Mouse (Mus musculus) large intestine, adult 2 months (tissue): ENCODE measurements around the gene Gzmm. TPM values are rescaled to one million over a fixed set of nuclear protein-coding genes. Genes with fewer than 3 reads are reported as not detected.

Experiments
- DNase-seq: peaks from one replicate; pipeline ENCODE4 v3.0.0-alpha.2; 2012; ENCODE audit warnings: low read depth, low spot score
- WGBS: fragments of 180-500 bp; shearing (Covaris S2); methylation state at CpG from one replicate; pipeline ENCODE4 v1.1.7; 2018; 5-methylcytosine and 5-hydroxymethylcytosine counted together
- polyA plus RNA-seq: library from polyadenylated mRNA; depleted of rRNA; stranded (reverse); fragments of >200 nt; gene quantifications from 2 replicates; pipeline ENCODE4 v1.2.3, GENCODE M21; 2012; rRNA removed

Gzmm gene
- 0.73 and 0.88 TPM in 2 replicates for polyA plus RNA-seq

GRCm38 (mm10) chr10:79688720-79689119 lies at the start of gene Gzmm:
Gene Gzmm (plus strand): TSS chr10:79689020.
- 71% methylated on average over 4 of the region's 4 CpGs for WGBS
- no peak for DNase-seq

- DNase-seq = no peak
- WGBS = 63% methylated on average over 8 of the region's 8 CpGs
Measured at GRCm38 (mm10) chr10:79645711-79646110, 43.1 kb upstream of the Gzmm start, which contains the start of gene Odf3l2. Gene Odf3l2 (minus strand): TSS chr10:79645738.

- peak; percentile 39 for DNase-seq
- WGBS = 24% methylated on average over 7 of the region's 7 CpGs
Measured at GRCm38 (mm10) chr10:79649070-79649751, 39.6 kb upstream of the Gzmm start.

- no peak for DNase-seq
- 65% methylated on average over 7 of the region's 7 CpGs for WGBS
Measured at GRCm38 (mm10) chr10:79652789-79653188, 36.0 kb upstream of the Gzmm start.

GRCm38 (mm10) chr10:79654946-79655395 lies 33.8 kb upstream of the Gzmm start:
- 34% methylated on average over 1 of the region's 1 CpGs for WGBS
- no peak for DNase-seq

- 19% methylated on average over 4 of the region's 4 CpGs for WGBS
- DNase-seq = no peak
Measured at GRCm38 (mm10) chr10:79658829-79659228, 30.0 kb upstream of the Gzmm start.

- WGBS = 77% methylated on average over 2 of the region's 2 CpGs
- no peak for DNase-seq
Measured at GRCm38 (mm10) chr10:79660298-79660697, 28.5 kb upstream of the Gzmm start.

- no peak for DNase-seq
- 43% methylated on average over 3 of the region's 3 CpGs for WGBS
Measured at GRCm38 (mm10) chr10:79661861-79662260, 27.0 kb upstream of the Gzmm start.

- no peak for DNase-seq
- WGBS = 17% methylated on average over 13 of the region's 13 CpGs
Measured at GRCm38 (mm10) chr10:79664131-79664665, 24.6 kb upstream of the Gzmm start, which contains the start of gene Madcam1. Gene Madcam1 (plus strand): TSS chr10:79664559.

- 78% methylated on average over 8 of the region's 8 CpGs for WGBS
- DNase-seq = no peak
Measured at GRCm38 (mm10) chr10:79665051-79665450, 23.8 kb upstream of the Gzmm start.

GRCm38 (mm10) chr10:79666493-79666892 lies 22.3 kb upstream of the Gzmm start:
- 66% methylated on average over 9 of the region's 9 CpGs for WGBS
- no peak for DNase-seq

GRCm38 (mm10) chr10:79668076-79668475 lies 20.7 kb upstream of the Gzmm start:
- DNase-seq = no peak
- 81% methylated on average over 5 of the region's 5 CpGs for WGBS

- DNase-seq = peak; percentile 73
- WGBS = under 1% methylated on average over 45 of the region's 45 CpGs
Measured at GRCm38 (mm10) chr10:79668771-79669575, 19.8 kb upstream of the Gzmm start, which contains the start of gene Tpgs1. Gene Tpgs1 (plus strand): TSS chr10:79669369.

GRCm38 (mm10) chr10:79669576-79670057 lies 19.2 kb upstream of the Gzmm start:
- no peak for DNase-seq

GRCm38 (mm10) chr10:79670071-79670888 lies 18.5 kb upstream of the Gzmm start:
- WGBS = 33% methylated on average over 15 of the region's 15 CpGs
- no peak for DNase-seq

More at GRCm38 (mm10) chr10:79669576-79670057, 19.2 kb upstream of the Gzmm start:
- under 1% methylated on average over 47 of the region's 47 CpGs for WGBS

- 70% methylated on average over 6 of the region's 6 CpGs for WGBS
- no peak for DNase-seq
Measured at GRCm38 (mm10) chr10:79671396-79672087, 17.3 kb upstream of the Gzmm start.

GRCm38 (mm10) chr10:79672088-79672455 lies 16.7 kb upstream of the Gzmm start:
- 49% methylated on average over 3 of the region's 3 CpGs for WGBS
- no peak for DNase-seq

GRCm38 (mm10) chr10:79673054-79673453 lies 15.8 kb upstream of the Gzmm start:
- WGBS = 92% methylated on average over 3 of the region's 3 CpGs

More at GRCm38 (mm10) chr10:79673054-79673453, 15.8 kb upstream of the Gzmm start:
- DNase-seq = no peak
